Mouse (Mus musculus) G1E-ER4 (cell line): ENCODE data around the gene Pspc1. TPM values are rescaled to one million over a fixed set of nuclear protein-coding genes. Genes with fewer than 3 reads are reported as not detected.

ENCODE experiments used
- GATA1 ChIP-seq: IDR thresholded peaks from one replicate; pipeline ENCODE4 v1.8.0; 2012; ENCODE audit warnings: low read length, inconsistent platforms
- polyA plus RNA-seq: library from polyadenylated mRNA; stranded (reverse); fragments of >175 nt; gene quantifications from 2 replicates; pipeline ENCODE4 v1.2.3, GENCODE M21; 2012

Pspc1 gene
- polyA plus RNA-seq, 1 experiment, result 9.8 TPM

- no peak for TF ChIP-seq GATA1
Measured at GRCm38 (mm10) chr14:56726493-56726892, 51.6 kb downstream of the Pspc1 start.

DNA sequence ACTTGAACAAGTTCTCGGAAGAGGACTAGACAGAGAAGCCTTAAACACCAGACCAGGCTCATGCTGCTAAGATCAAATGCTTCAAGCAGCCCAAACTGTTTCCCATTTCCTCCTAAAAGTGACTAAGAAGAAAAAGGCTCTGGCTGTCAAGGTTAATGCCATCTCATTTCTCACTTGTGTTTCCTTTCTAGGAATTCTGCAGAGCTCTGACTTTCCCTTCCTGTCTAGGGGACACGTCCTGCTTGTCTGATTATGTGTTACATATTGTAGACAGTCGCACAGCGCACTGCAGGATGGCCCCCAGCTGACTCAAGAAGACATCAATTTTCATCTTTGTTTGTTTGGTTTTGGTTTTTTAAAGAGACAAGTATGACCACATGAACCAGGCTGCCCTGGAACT, 72.4 kb downstream of the Pspc1 start:
- TF ChIP-seq GATA1, result no peak

- TF ChIP-seq GATA1, result peak; percentile 13
Measured at GRCm38 (mm10) chr14:56702644-56703043, 75.5 kb downstream of the Pspc1 start.

DNA sequence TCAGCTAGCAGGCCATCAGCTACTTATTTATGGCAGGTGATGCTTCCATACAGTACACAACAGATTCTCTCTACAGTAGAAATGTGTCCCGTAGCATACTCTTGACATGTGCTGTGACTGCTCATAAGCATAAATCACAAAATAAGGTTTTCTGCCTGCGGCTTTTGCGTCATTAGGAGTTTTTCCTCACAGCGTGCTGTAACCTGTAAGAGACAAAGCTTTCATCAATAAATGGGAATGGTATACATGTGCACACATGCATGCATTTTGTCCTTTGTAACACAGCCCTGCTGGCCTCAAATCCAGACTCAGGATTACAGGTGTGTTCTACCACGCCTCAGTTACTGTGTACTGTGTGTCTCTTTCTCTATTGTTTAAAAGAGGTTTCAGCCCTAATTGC, 80.3 kb downstream of the Pspc1 start:
- no peak for TF ChIP-seq GATA1

- TF ChIP-seq GATA1, result no peak
Measured at GRCm38 (mm10) chr14:56695495-56695894, 82.6 kb downstream of the Pspc1 start.

- no peak for TF ChIP-seq GATA1
Measured at GRCm38 (mm10) chr14:56689766-56690165, 88.3 kb downstream of the Pspc1 start.

- no peak for TF ChIP-seq GATA1
Measured at GRCm38 (mm10) chr14:56689116-56689515, 89.0 kb downstream of the Pspc1 start.

DNA sequence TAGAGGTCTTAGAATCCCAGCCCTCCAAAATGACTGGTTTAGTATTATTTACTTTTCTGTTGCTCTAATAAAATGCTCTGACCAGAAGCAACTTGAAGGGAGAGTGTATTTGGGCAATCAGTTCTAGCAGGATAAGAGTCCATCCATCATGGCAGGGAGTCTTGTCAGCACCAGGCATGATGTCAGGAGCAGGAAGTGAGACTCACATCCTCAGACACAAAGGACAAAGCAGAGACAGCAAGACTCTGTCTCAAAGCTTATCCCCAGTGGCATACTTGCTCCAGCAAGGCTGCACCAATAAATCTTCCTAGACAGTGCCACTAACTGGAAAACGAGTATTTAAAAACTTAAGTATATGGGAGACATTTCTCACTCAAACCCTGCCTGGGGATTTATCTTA, 92.7 kb downstream of the Pspc1 start:
- TF ChIP-seq GATA1, result no peak

Other genes starting within 250 kb of the Pspc1 start
- gene Cenpj, start 202.9 kb downstream of the Pspc1 start, polyA plus RNA-seq, result 0.17 and 0.36 TPM in 2 replicates
- gene Parp4, start 202.7 kb downstream of the Pspc1 start, polyA plus RNA-seq, result 0.36 and 0.43 TPM in 2 replicates
- gene Mphosph8, start 110.1 kb downstream of the Pspc1 start, polyA plus RNA-seq, result 5.3 and 7.4 TPM in 2 replicates
- 1.2 and 1.4 TPM in 2 replicates for gene Zmym5, start 33.4 kb upstream of the Pspc1 start, polyA plus RNA-seq
- gene Zmym2, start 108.3 kb upstream of the Pspc1 start, polyA plus RNA-seq, result 1.4 and 2.2 TPM in 2 replicates